Mouse (Mus musculus) myocyte (in vitro differentiated cells): Measurements from ENCODE around the gene Olfr1360. TPM values are rescaled to one million over a fixed set of nuclear protein-coding genes. Genes with fewer than 3 reads are reported as not detected.
"Not testable (repeated sequence)": the region's sequence is repeated elsewhere in the genome, so short reads cannot be mapped to it uniquely, and the experiment has no call there.

ENCODE experiments used
- H3K27me3 ChIP-seq: one replicate; pipeline ENCODE4 v1.6.1; 2011; ENCODE audit not compliant: control insufficient read depth, insufficient read depth, insufficient read length
- H3K36me3 ChIP-seq: one replicate; pipeline ENCODE4 v1.6.1; 2011; ENCODE audit not compliant: control insufficient read depth, insufficient read depth
- H3K4me2 ChIP-seq: one replicate; pipeline ENCODE4 v1.6.1; 2011; ENCODE audit warnings: low read depth, control low read depth
- H3K4me3 ChIP-seq: one replicate; pipeline ENCODE4 v1.5.1; 2011; ENCODE audit warnings: mild to moderate bottlenecking, control low read depth, moderate library complexity
- H3K79me2 ChIP-seq: one replicate; pipeline ENCODE4 v1.6.1; 2011; ENCODE audit not compliant: control insufficient read depth, insufficient read depth
- H3ac ChIP-seq: one replicate; pipeline ENCODE4 v1.6.1; 2011; ENCODE audit not compliant: control insufficient read depth, insufficient read length
- CEBPB ChIP-seq: IDR thresholded peaks from 2 replicates; pipeline ENCODE4 v1.6.1; 2011; ENCODE audit warnings: mild to moderate bottlenecking, moderate library complexity; ENCODE audit not compliant: poor library complexity, insufficient read depth, severe bottlenecking
- E2F4 ChIP-seq: IDR thresholded peaks from one replicate; pipeline ENCODE4 v1.6.1; 2011; ENCODE audit warnings: mild to moderate bottlenecking, control low read depth, moderate library complexity; ENCODE audit not compliant: insufficient read depth
- MAX ChIP-seq: IDR thresholded peaks from one replicate; pipeline ENCODE4 v1.6.1; 2011; ENCODE audit warnings: low read depth, mild to moderate bottlenecking, control low read depth
- MYOD1 ChIP-seq, 3 experiments: IDR thresholded peaks; one replicate each; pipeline ENCODE4 v1.6.1; 2011; ENCODE audit warnings: control low read depth in 2 of 3, low read depth in 2 of 3, mild to moderate bottlenecking in 2 of 3, moderate library complexity in 1 of 3; ENCODE audit not compliant: insufficient read length in 2 of 3, control insufficient read depth in 1 of 3
- MYOG ChIP-seq, 3 experiments: IDR thresholded peaks; one replicate each; pipeline ENCODE4 v1.6.1; 2011; ENCODE audit warnings: control low read depth in 2 of 3, low read depth in 2 of 3, mild to moderate bottlenecking in 2 of 3; ENCODE audit not compliant: insufficient read length in 2 of 3, control insufficient read depth in 1 of 3, insufficient read depth in 1 of 3
- POLR2A ChIP-seq: IDR thresholded peaks from one replicate; pipeline ENCODE4 v1.6.1; 2011; ENCODE audit warnings: low read depth, mild to moderate bottlenecking, control low read depth, moderate library complexity; ENCODE audit not compliant: insufficient read length
- POLR2AphosphoS2 ChIP-seq: IDR thresholded peaks from one replicate; pipeline ENCODE4 v1.6.1; 2011; ENCODE audit warnings: low read depth, control low read depth; ENCODE audit not compliant: insufficient read length
- REST ChIP-seq: IDR thresholded peaks from one replicate; pipeline ENCODE4 v1.6.1; 2011; ENCODE audit warnings: mild to moderate bottlenecking, control low read depth, moderate library complexity; ENCODE audit not compliant: insufficient read depth, insufficient read length
- SRF ChIP-seq: IDR thresholded peaks from one replicate; pipeline ENCODE4 v1.6.1; 2011; ENCODE audit warnings: low read depth; ENCODE audit not compliant: control insufficient read depth, insufficient read length
- TCF12 ChIP-seq: IDR thresholded peaks from one replicate; pipeline ENCODE4 v1.6.1; 2011; ENCODE audit warnings: mild to moderate bottlenecking, control low read depth; ENCODE audit not compliant: poor library complexity, insufficient read depth, severe bottlenecking
- TCF3 ChIP-seq: IDR thresholded peaks from one replicate; pipeline ENCODE4 v1.6.1; 2011; ENCODE audit warnings: low read depth, control low read depth; ENCODE audit not compliant: insufficient read length
- USF1 ChIP-seq: IDR thresholded peaks from one replicate; pipeline ENCODE4 v1.6.1; 2011; ENCODE audit warnings: low read depth, mild to moderate bottlenecking, control low read depth, moderate library complexity
- polyA plus RNA-seq: library from polyadenylated mRNA; unstranded; fragments of >200 nt; fragmentation: generic; extraction: Trizol; gene quantifications from one replicate; pipeline ENCODE4 v1.2.1, GENCODE M21; 2012; ENCODE audit warnings: missing spikeins

The Olfr1360 gene
- not detected for polyA plus RNA-seq

GRCm38 (mm10) chr13:21677305-21677704 lies at the start of gene Olfr1360:
Gene Olfr1360, minus strand, starts transcription at chr13:21677405.
- Histone ChIP-seq H3K27me3 (no peaks in the 10 kb centered on the region), H3K4me3 (no peak within 1 kb of the TSS), H3K79me2 (no peaks in the 10 kb centered on the region), H3ac (no peak within 1 kb of the TSS), H3K36me3 (no peaks in the 10 kb centered on the region), H3K4me2 (no peak within 1 kb of the TSS)
- no peak for TF ChIP-seq POLR2A
- TF ChIP-seq MYOG (IDR thresholded peaks at IDR 0.05; ENCODE audit: control insufficient read depth in 1 of 3, insufficient read depth in 1 of 3, insufficient read length in 2 of 3, low read depth in 2 of 3), result no peak
- no peak for TF ChIP-seq TCF3
- TF ChIP-seq TCF12, result no peak
- TF ChIP-seq MAX, result no peak
- no peak for TF ChIP-seq MYOD1 (IDR thresholded peaks at IDR 0.05; ENCODE audit: control insufficient read depth in 1 of 3, insufficient read length in 2 of 3, low read depth in 2 of 3)
- TF ChIP-seq E2F4, result no peak
- no peak for TF ChIP-seq POLR2AphosphoS2
- no peak for TF ChIP-seq USF1
- TF ChIP-seq REST, result no peak
- TF ChIP-seq SRF, result no peak
- TF ChIP-seq CEBPB, result no peak

GRCm38 (mm10) chr13:21722993-21723836 lies 46.0 kb upstream of the Olfr1360 start:
- no peak overlapping the region for H3ac ChIP-seq
- peak overlapping the region; percentile 72 for H3K4me2 ChIP-seq
- H3K4me3 ChIP-seq, result peak overlapping the region; percentile 12
- TF ChIP-seq MYOD1 (IDR thresholded peaks at IDR 0.05; ENCODE audit: control insufficient read depth in 1 of 3, insufficient read length in 2 of 3, low read depth in 2 of 3) (no peak), MYOG (IDR thresholded peaks at IDR 0.05; ENCODE audit: control insufficient read depth in 1 of 3, insufficient read depth in 1 of 3, insufficient read length in 2 of 3, low read depth in 2 of 3) (no peak), POLR2AphosphoS2 (no peak), MAX (no peak), E2F4 (no peak), POLR2A (no peak), CEBPB (no peak), TCF12 (no peak), SRF (no peak), REST (no peak)
- no peaks in the 10 kb centered on the region for H3K27me3 ChIP-seq
- no peaks in the 10 kb centered on the region for H3K36me3 ChIP-seq
- H3K79me2 ChIP-seq, result no peaks in the 10 kb centered on the region

GRCm38 (mm10) chr13:21722373-21722925 lies 45.2 kb upstream of the Olfr1360 start:
- no peaks in the 10 kb centered on the region for H3K27me3 ChIP-seq
- H3K36me3 ChIP-seq, result no peaks in the 10 kb centered on the region
- no peaks in the 10 kb centered on the region for H3K79me2 ChIP-seq
- H3ac ChIP-seq, result no peak overlapping the region
- peak; percentile 1 for TF ChIP-seq POLR2A
- TF ChIP-seq MYOD1 (IDR thresholded peaks at IDR 0.05; ENCODE audit: control insufficient read depth in 1 of 3, insufficient read length in 2 of 3, low read depth in 2 of 3), result no peak
- TF ChIP-seq POLR2AphosphoS2, result peak; percentile 20
- peak overlapping the region; percentile 72 for H3K4me2 ChIP-seq
- peak overlapping the region; percentile 12 for H3K4me3 ChIP-seq

GRCm38 (mm10) chr13:21721757-21722372 lies 44.7 kb upstream of the Olfr1360 start, which contains the start of gene Hist1h2bm:
Gene Hist1h2bm, plus strand, starts transcription at chr13:21722044.
- not testable (repeated sequence) for H3K79me2 ChIP-seq, H3ac ChIP-seq, H3K36me3 ChIP-seq, H3K27me3 ChIP-seq
- Histone ChIP-seq H3K4me3 (peak within 1 kb of the TSS; percentile 12), H3K4me2 (peak within 1 kb of the TSS; percentile 79)
- TF ChIP-seq E2F4, result peak; percentile 73
- TF ChIP-seq POLR2AphosphoS2, result peak; percentile 97
- peak; percentile 90 for TF ChIP-seq POLR2A

- peak overlapping the region; percentile 12 for H3K4me3 ChIP-seq
- not testable (repeated sequence) for H3ac ChIP-seq, H3K36me3 ChIP-seq, H3K79me2 ChIP-seq, H3K27me3 ChIP-seq
- peak; percentile 43 for TF ChIP-seq POLR2A
- peak; percentile 32 for TF ChIP-seq POLR2AphosphoS2
- H3K4me2 ChIP-seq, result peak overlapping the region; percentile 79
Observed at GRCm38 (mm10) chr13:21721107-21721756, 44.0 kb upstream of the Olfr1360 start.
